Mouse (Mus musculus): ENCODE results near the gene Kmt2c. TPM values are rescaled to one million over a fixed set of nuclear protein-coding genes. Genes with fewer than 3 reads are reported as not detected.

The Kmt2c gene
- 34.8 and 47.3 TPM in 2 replicates for total RNA-seq (2015)
- total RNA-seq (2017): 20.2 and 31.9 TPM in 2 replicates

GRCm38 (mm10) chr5:25498346-25498820 lies at the start of gene Kmt2c:
Gene Kmt2c, minus strand, starts transcription at chr5:25498783.
- ATAC-seq (replicated peaks; ENCODE audit: poor library complexity): peak; percentile 29

DNA sequence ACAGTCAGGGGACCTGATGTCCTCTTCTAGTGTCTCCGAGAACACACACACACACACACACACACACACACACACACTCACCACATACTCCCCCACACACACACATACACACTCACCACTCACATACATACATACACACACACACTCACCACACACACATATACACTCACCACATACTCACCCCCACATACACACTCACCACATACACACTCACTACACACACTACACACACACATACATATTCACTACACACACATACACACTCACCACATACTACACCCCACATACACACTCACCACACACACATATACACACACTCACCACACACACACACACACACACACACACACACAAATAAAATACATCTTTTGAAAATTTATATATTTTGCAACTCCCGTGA lies 48.3 kb upstream of the Kmt2c start:
- no peak for ATAC-seq (replicated peaks; ENCODE audit: poor library complexity)

GRCm38 (mm10) chr5:25544566-25544965 lies 46.0 kb upstream of the Kmt2c start:
- no peak for ATAC-seq (replicated peaks; ENCODE audit: poor library complexity)

DNA sequence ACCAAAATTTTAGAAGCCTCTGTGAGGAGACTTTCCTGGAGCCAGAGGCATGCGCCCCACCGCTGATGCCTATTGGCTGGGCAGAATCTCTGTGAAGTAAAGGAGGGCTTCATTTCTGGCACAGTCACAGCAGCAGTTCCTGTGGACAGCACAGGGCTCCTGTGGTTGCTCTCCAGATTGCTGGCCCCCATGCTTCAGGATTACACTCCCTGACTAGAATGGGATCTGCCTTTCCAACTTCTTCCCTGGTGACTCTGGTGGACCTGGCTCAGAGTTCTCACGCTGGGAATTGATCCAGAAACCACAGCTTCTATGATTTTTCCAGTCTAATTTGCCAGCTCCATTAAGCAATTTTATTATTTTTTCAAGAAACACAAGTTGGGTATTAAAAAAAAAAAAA lies 45.5 kb upstream of the Kmt2c start:
- no peak for ATAC-seq (replicated peaks; ENCODE audit: poor library complexity)

- no peak for ATAC-seq (replicated peaks; ENCODE audit: poor library complexity)
Observed at GRCm38 (mm10) chr5:25541661-25542060, 43.1 kb upstream of the Kmt2c start.

DNA sequence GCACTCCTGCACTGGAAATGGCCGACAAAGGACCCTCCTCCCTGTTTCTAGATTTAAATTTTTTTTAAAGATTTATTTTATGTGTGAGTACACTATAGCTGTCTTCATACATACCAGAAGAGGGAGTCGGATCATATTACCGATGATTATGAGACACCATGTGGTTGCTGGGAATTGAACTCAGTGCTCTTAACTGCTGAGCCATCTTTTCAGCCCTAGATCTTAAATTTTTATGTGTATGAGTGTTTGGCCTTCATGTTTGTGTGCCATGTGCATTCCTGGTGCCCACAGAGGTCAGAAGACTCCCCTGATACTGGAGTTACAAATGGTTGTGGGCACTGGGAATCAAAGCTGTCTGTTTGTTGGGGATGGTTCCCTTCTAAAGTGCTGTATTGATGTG lies 42.3 kb upstream of the Kmt2c start:
- no peak for ATAC-seq (replicated peaks; ENCODE audit: poor library complexity)

- ATAC-seq (replicated peaks; ENCODE audit: poor library complexity): no peak
Observed at GRCm38 (mm10) chr5:25540412-25540811, 41.8 kb upstream of the Kmt2c start.

DNA sequence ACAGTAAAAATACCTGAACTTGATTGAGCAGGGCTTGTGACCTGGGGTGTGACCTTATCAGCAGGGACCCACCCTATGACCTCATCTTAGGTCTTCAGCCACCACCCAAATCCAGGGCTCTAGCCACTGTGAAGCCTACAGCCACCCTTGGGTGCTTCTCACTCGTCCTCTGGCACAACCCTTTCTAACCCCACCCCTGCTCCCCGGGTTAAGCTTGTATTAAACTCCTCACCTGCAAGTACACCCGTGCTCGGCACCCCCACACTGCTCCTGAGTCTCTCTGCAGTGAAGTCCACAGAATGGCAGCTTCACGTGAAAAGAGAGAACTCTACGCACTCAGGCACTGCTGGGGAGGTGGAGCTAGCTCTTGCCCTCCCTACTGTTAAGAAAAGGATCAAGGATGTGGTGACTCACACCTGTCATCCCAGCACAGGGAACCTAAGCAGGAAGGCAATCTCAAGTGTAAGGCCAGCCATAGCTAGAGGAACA lies 38.4 kb upstream of the Kmt2c start:
- ATAC-seq (replicated peaks; ENCODE audit: poor library complexity): no peak

DNA sequence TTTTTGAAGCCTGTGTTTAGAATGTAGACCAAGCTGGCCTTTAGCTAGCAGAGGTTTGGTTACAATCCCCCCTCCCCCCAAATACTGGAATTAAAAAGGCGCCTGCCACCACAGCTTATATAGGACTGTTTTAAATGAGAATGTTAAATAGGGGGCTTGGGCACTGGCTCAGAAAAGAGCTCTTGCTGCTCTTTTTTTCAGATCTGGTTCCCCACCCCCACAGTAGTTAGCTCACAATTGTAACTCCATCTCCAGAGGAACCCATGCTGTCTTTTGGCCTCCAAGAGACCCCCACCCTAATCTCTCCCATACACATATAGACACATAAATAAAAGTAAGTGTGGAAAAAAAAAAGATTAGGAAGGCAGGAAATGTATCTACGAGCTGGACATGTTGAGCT lies 37.9 kb upstream of the Kmt2c start:
- ATAC-seq (replicated peaks; ENCODE audit: poor library complexity): no peak

GRCm38 (mm10) chr5:25535566-25535965 lies 37.0 kb upstream of the Kmt2c start:
- ATAC-seq (replicated peaks; ENCODE audit: poor library complexity): no peak

DNA sequence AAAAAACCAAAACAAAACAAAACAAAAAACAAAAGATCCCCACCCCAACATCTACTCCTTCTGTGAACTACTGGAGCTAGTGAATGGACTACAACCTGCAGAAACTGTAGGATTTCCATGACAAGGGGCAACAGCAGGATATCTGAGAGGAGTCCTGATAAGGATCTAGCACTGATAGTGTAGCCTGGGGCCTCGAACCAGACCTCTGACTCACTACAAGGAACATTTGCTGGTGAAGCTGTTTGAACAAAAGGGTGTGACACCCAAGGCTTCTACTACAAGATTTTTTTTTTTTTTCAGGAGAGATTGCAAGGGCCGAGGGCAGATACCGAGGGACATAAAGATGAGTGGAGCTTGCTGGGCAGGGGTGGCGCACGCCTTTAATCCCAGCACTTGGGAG lies 34.7 kb upstream of the Kmt2c start:
- ATAC-seq (replicated peaks; ENCODE audit: poor library complexity): no peak

- ATAC-seq (replicated peaks; ENCODE audit: poor library complexity): peak; percentile 52
Observed at GRCm38 (mm10) chr5:25532256-25533147, 33.9 kb upstream of the Kmt2c start.

DNA sequence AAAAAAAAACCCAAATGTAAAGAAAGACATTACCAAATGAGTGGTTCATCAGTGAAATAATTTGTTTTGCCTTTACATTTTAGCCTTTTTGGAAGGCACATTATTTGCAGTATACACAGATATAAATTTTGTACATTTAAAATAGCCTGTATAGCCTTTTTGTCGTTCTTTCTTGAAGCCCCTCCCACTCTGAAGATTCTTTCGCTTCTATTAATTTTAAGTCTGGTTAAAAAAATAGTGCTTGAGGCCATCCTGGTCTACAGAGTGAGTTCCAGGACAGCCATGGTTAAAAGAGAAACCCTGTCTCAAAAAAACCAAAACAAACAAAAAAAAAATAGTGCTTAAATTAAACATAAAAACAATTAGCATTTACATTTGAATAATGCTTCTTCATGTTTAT lies 32.0 kb upstream of the Kmt2c start:
- ATAC-seq (replicated peaks; ENCODE audit: poor library complexity): no peak

GRCm38 (mm10) chr5:25529529-25530421 lies 31.2 kb upstream of the Kmt2c start:
- peak; percentile 84 for ATAC-seq (replicated peaks; ENCODE audit: poor library complexity)

DNA sequence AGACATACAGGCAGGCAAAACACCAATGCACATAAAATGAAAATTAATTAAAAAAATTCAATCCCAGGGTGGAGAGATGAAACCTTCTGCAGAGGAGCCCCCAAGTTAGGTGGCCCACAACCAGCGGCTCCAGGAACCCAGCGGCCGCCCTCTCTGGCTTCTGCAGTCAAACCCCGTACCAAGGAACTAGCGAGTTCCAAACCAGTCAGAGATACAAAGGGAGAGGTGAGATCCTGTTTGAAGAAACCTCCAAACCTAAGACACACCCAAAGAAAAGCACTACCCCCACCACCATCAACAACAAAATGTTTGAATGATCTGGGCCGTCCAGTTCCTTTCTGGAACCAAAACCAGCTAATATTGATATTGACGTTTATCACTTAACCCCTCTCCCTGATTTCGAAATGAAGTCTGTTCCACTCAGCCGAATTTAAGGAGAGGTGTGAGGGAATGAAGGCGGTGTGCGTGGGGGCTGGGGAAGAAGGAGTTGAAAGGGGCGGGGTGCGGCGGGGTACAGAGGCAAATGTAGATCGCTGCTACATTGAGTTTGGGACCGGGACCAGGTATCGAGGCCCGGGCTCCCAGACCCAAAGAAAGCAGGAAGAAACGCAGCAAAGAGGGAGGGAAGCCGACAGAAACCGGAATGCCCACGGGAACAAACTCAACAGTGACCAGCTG lies 30.4 kb upstream of the Kmt2c start:
- ATAC-seq (replicated peaks; ENCODE audit: poor library complexity): no peak

DNA sequence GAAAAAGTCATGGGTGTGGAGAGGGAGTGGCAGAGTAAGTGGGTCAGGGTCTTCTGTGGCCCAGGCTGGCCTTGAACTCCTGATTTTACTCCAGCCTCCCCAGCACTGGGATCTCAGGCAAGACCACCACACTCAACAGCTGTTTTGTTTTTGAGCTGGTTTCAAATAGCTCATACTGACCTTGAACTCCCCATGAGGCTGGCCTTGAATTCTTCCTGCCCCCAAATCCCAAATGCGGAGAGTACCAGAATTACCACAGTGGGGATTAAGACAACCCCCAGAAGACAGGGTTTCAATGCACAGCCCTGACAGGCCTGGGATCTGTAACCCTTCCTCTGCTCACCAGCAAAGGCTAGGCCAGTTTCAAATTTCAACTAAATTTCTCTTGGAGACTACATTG lies 29.4 kb upstream of the Kmt2c start:
- ATAC-seq (replicated peaks; ENCODE audit: poor library complexity): no peak

GRCm38 (mm10) chr5:25526926-25527325 lies 28.3 kb upstream of the Kmt2c start:
- ATAC-seq (replicated peaks; ENCODE audit: poor library complexity): no peak

DNA sequence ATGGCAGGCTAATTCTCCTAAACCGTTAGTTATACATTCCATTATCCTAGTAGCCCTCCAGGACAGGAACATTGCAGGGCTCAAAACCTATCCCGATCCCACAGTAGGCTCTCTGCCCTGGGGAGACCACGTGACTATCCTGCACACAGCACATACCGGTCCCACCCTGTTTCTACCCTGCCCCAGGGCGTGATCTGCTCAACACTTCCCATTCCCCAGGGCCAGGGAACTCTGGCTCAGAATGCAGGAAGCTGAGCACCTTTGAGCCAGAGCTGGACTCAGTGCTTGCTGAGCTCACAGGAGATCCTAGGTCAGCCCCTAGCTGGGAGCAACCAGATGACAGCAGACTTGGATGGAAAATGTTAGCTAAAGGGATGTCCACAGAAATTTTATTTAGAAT lies 27.5 kb upstream of the Kmt2c start:
- no peak for ATAC-seq (replicated peaks; ENCODE audit: poor library complexity)

DNA sequence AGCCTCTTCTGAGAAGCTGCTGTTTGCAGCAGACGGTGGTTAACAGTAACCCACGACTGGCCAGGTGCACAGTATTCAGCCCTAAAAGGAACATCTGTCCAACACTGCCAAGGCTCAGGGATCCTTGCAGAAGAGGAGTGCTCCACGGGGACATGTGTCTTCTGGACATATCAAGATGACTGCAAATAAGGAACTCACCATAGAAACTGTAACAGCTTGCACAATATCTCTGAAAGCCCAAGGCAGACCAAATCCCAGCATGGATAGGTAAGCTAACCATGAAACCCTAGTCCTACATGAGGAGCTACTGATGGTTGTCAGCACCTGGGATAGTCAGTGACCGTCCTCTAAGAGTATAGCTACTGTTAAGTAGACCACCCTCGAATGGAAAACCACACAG lies 22.9 kb upstream of the Kmt2c start:
- ATAC-seq (replicated peaks; ENCODE audit: poor library complexity): no peak

- no peak for ATAC-seq (replicated peaks; ENCODE audit: poor library complexity)
Observed at GRCm38 (mm10) chr5:25519820-25520219, 21.2 kb upstream of the Kmt2c start.

DNA sequence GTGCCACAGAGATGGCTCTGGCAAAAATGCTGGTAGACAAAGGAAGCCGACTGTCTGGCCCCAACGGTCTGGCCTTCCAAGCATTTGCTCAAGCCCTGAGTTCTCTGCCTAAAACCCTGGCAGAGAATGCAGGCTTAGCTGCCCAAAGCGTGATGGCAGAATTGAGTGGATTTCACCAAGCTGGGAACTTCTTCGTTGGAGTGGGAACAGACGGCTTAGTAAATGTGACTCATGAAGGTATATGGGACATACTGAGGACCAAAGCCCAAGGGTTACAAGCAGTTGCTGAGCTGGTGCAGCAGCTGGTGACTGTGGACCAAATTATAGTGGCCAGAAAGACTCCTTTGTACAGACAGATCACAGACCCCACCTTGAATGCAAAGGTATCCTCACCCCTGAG lies 19.0 kb upstream of the Kmt2c start:
- no peak for ATAC-seq (replicated peaks; ENCODE audit: poor library complexity)

Measured in megakaryocyte progenitor cell, adult 5-6 weeks (primary cell).